Mouse (Mus musculus) brain, embryonic 14.5 days (tissue): ENCODE data around the gene Ppp1r12a. TPM values are rescaled to one million over a fixed set of nuclear protein-coding genes. Genes with fewer than 3 reads are reported as not detected.

Source experiments
- DNase-seq: peaks from one replicate; pipeline ENCODE4 v3.0.0-alpha.2; 2011; ENCODE audit warnings: low read depth
- CTCF ChIP-seq: fragments of 200-500 bp; IDR thresholded peaks from 2 replicates; pipeline ENCODE4 v1.5.1; 2012; ENCODE audit warnings: inconsistent platforms, mild to moderate bottlenecking, moderate library complexity, borderline replicate concordance; ENCODE audit not compliant: insufficient read depth, insufficient read length; ENCODE audit errors: extremely low read depth
- POLR2A ChIP-seq: fragments of 200-500 bp; IDR thresholded peaks from 2 replicates; pipeline ENCODE4 v1.6.1; 2012; ENCODE audit warnings: mild to moderate bottlenecking, inconsistent platforms, borderline replicate concordance; ENCODE audit not compliant: poor library complexity, insufficient read depth, insufficient read length, severe bottlenecking; ENCODE audit errors: extremely low read depth
- polyA plus RNA-seq: library from polyadenylated mRNA; depleted of rRNA; stranded (reverse); fragments of >200 nt; gene quantifications from 2 replicates; pipeline ENCODE4 v1.2.3, GENCODE M21; 2012

The Ppp1r12a gene
- polyA plus RNA-seq, 1 experiment: 66.0 TPM

DNA sequence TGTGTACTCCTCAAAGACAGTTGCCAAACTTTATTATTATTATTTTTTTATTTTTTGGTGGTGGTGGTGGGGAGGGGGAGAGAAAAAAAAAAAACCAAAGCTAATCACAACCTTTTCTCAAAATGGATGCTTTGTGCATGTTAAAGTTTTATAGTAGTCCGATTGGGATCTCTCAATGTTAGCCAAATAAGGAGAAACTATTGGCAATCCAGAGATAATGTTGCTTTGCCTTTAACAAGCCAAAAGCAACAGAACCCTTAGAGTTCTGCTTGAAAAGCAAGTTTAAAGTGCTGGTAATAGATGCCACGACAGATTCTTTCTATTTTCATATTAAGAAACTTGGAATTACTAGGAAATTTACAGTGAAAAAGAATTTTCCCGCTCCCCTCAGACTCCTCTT, 1.5 kb downstream of the Ppp1r12a start:
- TF ChIP-seq CTCF (no peak), POLR2A (no peak)
- DNase-seq: no peak

DNA sequence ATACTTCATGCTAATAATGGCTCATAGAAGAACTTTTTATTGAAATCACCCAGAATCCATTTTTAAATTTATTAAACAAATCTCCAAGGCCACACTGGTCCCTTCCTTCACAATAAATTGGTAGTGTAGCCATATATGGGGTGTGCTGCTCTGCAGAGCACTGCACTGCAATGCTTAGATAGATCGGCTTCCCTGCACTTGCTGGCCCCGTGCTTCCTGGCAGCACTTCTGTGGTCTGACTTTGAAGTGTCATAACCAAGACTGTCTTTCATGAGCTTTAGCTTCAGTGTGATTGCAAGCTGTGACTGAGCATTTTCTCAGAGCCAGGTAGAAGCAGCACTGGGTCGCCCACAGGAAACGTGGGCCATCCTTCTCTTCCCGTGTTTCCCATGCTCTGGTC, 5.8 kb downstream of the Ppp1r12a start:
- no peak for DNase-seq
- no peak for TF ChIP-seq CTCF
- TF ChIP-seq POLR2A: no peak

DNA sequence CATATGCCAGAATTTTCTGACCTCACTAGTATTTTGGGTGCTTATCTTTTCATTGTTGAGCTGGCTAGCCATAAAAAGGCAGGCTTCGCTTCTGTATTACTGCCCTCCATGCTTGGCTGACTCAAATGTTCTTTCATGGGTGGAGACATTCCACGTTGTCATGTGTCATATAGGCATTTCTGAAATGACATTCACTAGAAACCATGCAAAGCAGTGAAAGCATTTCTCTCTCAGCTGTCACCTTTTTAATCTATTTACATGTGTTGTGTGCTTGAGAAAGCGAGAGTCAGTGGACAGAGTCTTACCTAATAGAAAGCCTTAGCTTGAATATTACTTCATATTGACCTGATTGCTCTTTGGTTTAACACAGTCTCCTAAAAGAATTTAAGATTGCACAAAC, 8.8 kb downstream of the Ppp1r12a start:
- TF ChIP-seq POLR2A (no peak), CTCF (no peak)
- no peak for DNase-seq

- TF ChIP-seq POLR2A (no peak), CTCF (no peak)
- no peak for DNase-seq
These were observed 9.6 kb downstream of the Ppp1r12a start for GRCm38 (mm10) chr10:108171637-108172036.

- TF ChIP-seq POLR2A (no peak), CTCF (no peak)
- DNase-seq: no peak
These were observed 11.0 kb downstream of the Ppp1r12a start for GRCm38 (mm10) chr10:108172817-108173563.

GRCm38 (mm10) chr10:108174107-108174506, 12.1 kb downstream of the Ppp1r12a start:
- DNase-seq: no peak
- TF ChIP-seq CTCF (no peak), POLR2A (no peak)

- DNase-seq: no peak
- no peak for TF ChIP-seq CTCF
- TF ChIP-seq POLR2A: no peak
These were observed 13.9 kb downstream of the Ppp1r12a start for GRCm38 (mm10) chr10:108175885-108176284.

- DNase-seq: no peak
- TF ChIP-seq CTCF (no peak), POLR2A (no peak)
These were observed 16.4 kb downstream of the Ppp1r12a start for GRCm38 (mm10) chr10:108178285-108178848.

- DNase-seq: no peak
- no peak for TF ChIP-seq CTCF
- no peak for TF ChIP-seq POLR2A
These were observed 17.4 kb downstream of the Ppp1r12a start for GRCm38 (mm10) chr10:108179404-108179803.

GRCm38 (mm10) chr10:108180313-108180712, 18.3 kb downstream of the Ppp1r12a start:
- DNase-seq: peak; percentile 67
- TF ChIP-seq POLR2A (no peak), CTCF (no peak)

GRCm38 (mm10) chr10:108181893-108182292, 19.9 kb downstream of the Ppp1r12a start:
- no peak for TF ChIP-seq POLR2A
- no peak for TF ChIP-seq CTCF
- no peak for DNase-seq

- no peak for TF ChIP-seq POLR2A
- TF ChIP-seq CTCF: no peak
- DNase-seq: no peak
These were observed 20.4 kb downstream of the Ppp1r12a start for GRCm38 (mm10) chr10:108182386-108182785.
